8 mouse cellular contexts compared by ENCODE assay signal in the genomic region with DNA sequence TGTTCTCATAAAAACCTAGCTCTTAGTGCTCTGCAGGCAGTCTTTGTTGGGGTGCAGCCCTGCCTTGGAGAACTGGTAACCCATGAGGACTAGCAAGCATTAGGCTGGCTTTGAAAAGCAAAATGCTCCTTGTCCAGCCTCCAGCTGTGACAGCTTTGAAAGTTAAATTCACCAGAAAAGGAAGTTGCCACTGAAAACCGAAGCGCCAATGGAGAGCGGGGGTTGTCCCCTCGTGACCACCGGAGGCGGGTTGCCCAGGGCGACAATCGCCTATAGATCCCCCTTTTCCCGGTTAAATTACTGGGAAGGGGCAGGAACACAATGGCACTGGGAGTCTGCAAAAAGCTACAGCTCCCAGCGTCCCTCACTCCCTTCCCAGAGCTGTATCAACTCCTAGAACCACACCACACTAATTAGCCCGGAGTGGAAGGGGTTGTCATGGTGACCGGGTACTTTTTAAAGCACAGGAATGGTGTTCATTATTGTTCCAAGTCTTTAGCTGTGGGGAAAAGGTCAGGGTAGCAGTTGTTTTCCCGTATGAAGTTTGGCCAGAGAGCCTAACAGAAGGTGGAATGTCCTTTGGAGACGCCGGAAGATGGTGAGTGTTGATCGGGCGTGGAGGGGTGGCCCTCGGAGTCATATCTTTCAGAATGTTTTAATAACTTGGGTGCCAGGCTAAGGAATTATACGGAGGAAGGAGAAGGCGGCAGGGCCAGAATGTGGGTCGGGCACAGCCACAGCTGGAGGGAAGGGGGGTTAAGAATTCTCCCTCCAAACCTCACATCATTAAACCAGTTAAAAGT.
DNase-seq lines count a peak whose midpoint lies in the region; ATAC-seq and TF ChIP-seq lines count a peak whose summit lies in the region.

No protein-coding gene starts in this region.

- peak overlapping the region; percentile 55 for H3K4me2 ChIP-seq in intestine, embryonic 14.5 days (ENCODE audit: low read length)

- DNase-seq in ES-E14 (ENCODE audit: low read depth, low spot score), result peak; percentile 91
- peak; percentile 19 to 52 for DNase-seq in gastrocnemius, postnatal 36 days
- DNase-seq in intestine, embryonic 14.5 days (ENCODE audit: low spot score), result peak; percentile 73
- peak; percentile 58 to 80 for DNase-seq in left cerebral cortex, postnatal 14 days (ENCODE audit: low spot score in 2 of 2)
- peak; percentile 80 to 86 for DNase-seq in right cerebral cortex, postnatal 10 days (ENCODE audit: low spot score in 2 of 2)
- no peak for DNase-seq in cerebellum, postnatal 4 days (ENCODE audit: low spot score in 2 of 2)

- 7% methylated on average over 21 of the region's 21 CpGs for WGBS in intestine, embryonic 14.5 days

- intact Hi-C loops in gastrocnemius, postnatal 36 days (cut with DNase I), result no loop called here
- intact Hi-C loops in left cerebral cortex, postnatal 14 days (cut with DNase I), result no loop called here

- peaks cover 18 to 31% of the 10 kb centered on the region in 2 experiments for H3K4me1 ChIP-seq in ES-E14 (ENCODE audit: control insufficient read depth in 2 of 2, insufficient read depth in 2 of 2, low read length in 2 of 2, poor library complexity in 1 of 2)
- peaks cover 13% of the 10 kb centered on the region for H3K4me1 ChIP-seq in intestine, embryonic 14.5 days (replicated peaks; ENCODE audit: control insufficient read depth, insufficient read depth, low read length)
- peaks cover 19% of the 10 kb centered on the region for H3K4me1 ChIP-seq in megakaryocyte, embryonic 14.5 days

- peaks cover 33% of the 10 kb centered on the region for H3K36me3 ChIP-seq in ES-E14 (ENCODE audit: control insufficient read depth, insufficient read depth, low read length, poor library complexity, severe bottlenecking)
- H3K36me3 ChIP-seq in intestine, embryonic 14.5 days (ENCODE audit: control insufficient read depth, insufficient read depth, low read length), result peaks cover 22% of the 10 kb centered on the region
- peaks cover 81% of the 10 kb centered on the region for H3K36me3 ChIP-seq in megakaryocyte, embryonic 14.5 days (replicated peaks; ENCODE audit: low read length)

- in situ Hi-C loops in ES-E14 (cut with MboI; ENCODE audit: low sequenced_read_pairs in 2 of 2, unreplicated experiment in 2 of 2), result no loop called here

- H3K27me3 ChIP-seq in intestine, embryonic 14.5 days (replicated peaks; ENCODE audit: control insufficient read depth, insufficient read depth, low read length), result no peaks in the 10 kb centered on the region
- no peaks in the 10 kb centered on the region for H3K27me3 ChIP-seq in megakaryocyte, embryonic 14.5 days (replicated peaks)

- peak overlapping the region; percentile 54; the same call in 1 of the 2 replicates for H3K9ac ChIP-seq in ES-E14 (ENCODE audit: insufficient read depth, low read depth, low read length, poor library complexity, severe bottlenecking)
- peak overlapping the region; percentile 49 for H3K9ac ChIP-seq in intestine, embryonic 14.5 days (ENCODE audit: low read length)

- no peaks in the 10 kb centered on the region for H3K9me3 ChIP-seq in ES-E14 (ENCODE audit: control insufficient read depth, insufficient read depth, low read depth, low read length)
- no peaks in the 10 kb centered on the region for H3K9me3 ChIP-seq in intestine, embryonic 14.5 days (ENCODE audit: control insufficient read depth, low read length)
- H3K9me3 ChIP-seq in megakaryocyte, embryonic 14.5 days, result no peaks in the 10 kb centered on the region

- ATAC-seq in common myeloid progenitor, adult 5-6 weeks (replicated peaks; ENCODE audit: low read depth, poor library complexity, severe bottlenecking), result peak; percentile 92
- peak; percentile 60; the same call in 1 of the 2 replicates for ATAC-seq in intestine, embryonic 14.5 days (replicated peaks; ENCODE audit: low FRiP score, low TSS enrichment, low read depth)

- H3K27ac ChIP-seq in ES-E14 (ENCODE audit: insufficient read depth, low read depth, low read length, poor library complexity, severe bottlenecking), result peak overlapping the region; percentile 87
- H3K27ac ChIP-seq in intestine, embryonic 14.5 days (ENCODE audit: low read depth), result peak overlapping the region; percentile 90

- H3K4me3 ChIP-seq in ES-E14 (ENCODE audit: insufficient read depth in 1 of 2, low read depth in 1 of 2, low read length in 2 of 2, poor library complexity in 1 of 2, severe bottlenecking in 1 of 2), result peak overlapping the region; percentile 28 to 64
- H3K4me3 ChIP-seq in intestine, embryonic 14.5 days (ENCODE audit: low read depth, low read length), result peak overlapping the region; percentile 37
- H3K4me3 ChIP-seq in megakaryocyte, embryonic 14.5 days (replicated peaks), result peak overlapping the region; percentile 84

TF ChIP-seq in ES-E14, 5 proteins besides CTCF, POLR2A, EP300 and RAD21:
- no peak for TF ChIP-seq ZNF384 (IDR thresholded peaks at IDR 0.05; ENCODE audit: low read depth, low read length)
- no peak for TF ChIP-seq CHD2 (IDR thresholded peaks at IDR 0.05; ENCODE audit: low read depth, low read length)
- no peak for TF ChIP-seq HCFC1 (IDR thresholded peaks at IDR 0.05; ENCODE audit: borderline replicate concordance, insufficient read depth, low read length)
- no peak for TF ChIP-seq MAFK (IDR thresholded peaks at IDR 0.05; ENCODE audit: insufficient read depth, low read depth, low read length)
- no peak for TF ChIP-seq ZC3H11A (IDR thresholded peaks at IDR 0.05; ENCODE audit: borderline replicate concordance, low read depth, low read length)

Comparison
In these comparisons a context has a peak if more than half of its experiments do, and no peak if none do; other contexts are left out.
1. DNase-seq: peak in ES-E14 (single experiment), gastrocnemius, postnatal 36 days (2 of 2), intestine, embryonic 14.5 days (single experiment), left cerebral cortex, postnatal 14 days (2 of 2) and right cerebral cortex, postnatal 10 days (2 of 2); none in cerebellum, postnatal 4 days (0 of 2).
2. Peak in every context shown above with its lines, with median percentiles within 50 percentile points of each other: H3K4me3 ChIP-seq.